Mouse (Mus musculus): ENCODE measurements around the gene Pdcd10. TPM values are rescaled to one million over a fixed set of nuclear protein-coding genes. Genes with fewer than 3 reads are reported as not detected.

Pdcd10 gene
- total RNA-seq, 4 experiments from 2014 or later = 21.7 to 29.8 (median 23.1) TPM

DNA sequence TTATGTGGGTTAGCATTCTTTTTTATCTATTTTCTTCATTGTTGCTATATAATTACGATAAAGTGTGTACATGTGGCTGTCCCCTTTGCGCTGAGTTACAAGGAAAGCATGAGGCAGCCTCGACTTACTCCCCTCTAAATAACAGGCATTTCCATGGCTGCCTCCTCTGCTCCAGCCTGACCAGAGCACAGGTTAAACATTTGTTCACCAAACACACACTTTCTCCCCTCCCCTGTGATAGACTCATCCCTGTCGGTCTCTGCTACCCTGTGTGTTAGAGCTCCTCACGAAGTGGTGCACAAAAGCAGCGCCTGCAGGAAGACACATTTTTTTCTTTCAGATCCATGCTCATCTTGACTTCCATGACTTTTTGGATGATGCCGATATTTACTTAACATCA lies 82.0 kb downstream of the Pdcd10 start:
- no peak for DNase-seq (ENCODE audit: low spot score)

DNA sequence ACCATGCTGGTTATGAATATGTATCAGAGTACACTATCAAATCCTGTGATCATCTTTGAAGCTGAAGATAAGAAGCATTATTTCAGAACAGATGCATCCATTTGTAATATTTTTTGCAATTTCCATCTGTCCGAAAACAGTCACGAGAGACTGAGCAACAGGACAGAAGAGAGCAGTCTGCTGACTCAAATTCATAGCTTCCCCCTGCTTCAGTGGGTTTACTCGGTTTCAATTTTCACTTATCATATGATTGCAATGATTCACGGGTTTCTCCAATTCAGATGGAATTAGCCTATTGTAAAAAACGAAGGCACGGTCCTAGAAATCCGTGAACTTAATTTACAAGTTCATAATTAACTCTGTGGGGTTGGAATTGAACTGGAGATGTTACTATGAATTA lies 88.5 kb downstream of the Pdcd10 start:
- DNase-seq (ENCODE audit: low spot score) = no peak

Other genes starting within 250 kb of the Pdcd10 start
- under 1 TPM in 1 of 4 experiments, not detected in 3; 0.23 TPM for gene Wdr49, start 74.7 kb downstream of the Pdcd10 start, total RNA-seq (2022)
- 1 to 10 TPM; 3.1 to 4.9 (median 3.6) TPM for gene Serpini1, start 691 bp upstream of the Pdcd10 start, total RNA-seq (2022)
- not detected for gene Gm29133, start 191.3 kb upstream of the Pdcd10 start, total RNA-seq (2022)

All from heart, adult 8-10 months (tissue).